Mouse (Mus musculus): ENCODE results near the gene Ifngr2. TPM values are rescaled to one million over a fixed set of nuclear protein-coding genes. Genes with fewer than 3 reads are reported as not detected.

Ifngr2 gene
- polyA plus RNA-seq, 1 experiment from 2014 or later, result 50.2 TPM

Small RNA genes lying within 50 kb of the gene (microRNA-seq; reads per million reads assigned to microRNA genes)
- gene Mir6367, result not detected

Other genes with a start within 250 kb of the Ifngr2 start
- 61.9 and 70.3 TPM in 2 replicates for gene Ifnar2, start 174.3 kb upstream of the Ifngr2 start, polyA plus RNA-seq (2015; fragmentation: Nextera tagmentation; extraction: Ambion mirVana)
- 0.36 TPM in 1 of 2 replicates, not detected in the other for gene Gm21970, start 155.4 kb upstream of the Ifngr2 start, polyA plus RNA-seq (2015; fragmentation: Nextera tagmentation; extraction: Ambion mirVana)
- 45.0 and 49.5 TPM in 2 replicates for gene Il10rb, start 140.9 kb upstream of the Ifngr2 start, polyA plus RNA-seq (2015; fragmentation: Nextera tagmentation; extraction: Ambion mirVana)
- gene Ifnar1, start 61.8 kb upstream of the Ifngr2 start, polyA plus RNA-seq (2015; fragmentation: Nextera tagmentation; extraction: Ambion mirVana), result 61.5 and 68.0 TPM in 2 replicates
- 40.4 and 45.3 TPM in 2 replicates for gene Tmem50b, start 50.7 kb downstream of the Ifngr2 start, polyA plus RNA-seq (2015; fragmentation: Nextera tagmentation; extraction: Ambion mirVana)
- gene Dnajc28, start 72.0 kb downstream of the Ifngr2 start, polyA plus RNA-seq (2015; fragmentation: Nextera tagmentation; extraction: Ambion mirVana), result 2.0 and 3.3 TPM in 2 replicates
- 111 and 118 TPM in 2 replicates for gene Gart, start 99.9 kb downstream of the Ifngr2 start, polyA plus RNA-seq (2015; fragmentation: Nextera tagmentation; extraction: Ambion mirVana)
- gene Son, start 100.4 kb downstream of the Ifngr2 start, polyA plus RNA-seq (2015; fragmentation: Nextera tagmentation; extraction: Ambion mirVana), result 108 and 110 TPM in 2 replicates
- gene Donson, start 141.7 kb downstream of the Ifngr2 start, polyA plus RNA-seq (2015; fragmentation: Nextera tagmentation; extraction: Ambion mirVana), result 25.4 and 26.2 TPM in 2 replicates
- gene Cryzl1, start 181.9 kb downstream of the Ifngr2 start, polyA plus RNA-seq (2015; fragmentation: Nextera tagmentation; extraction: Ambion mirVana), result 71.4 and 74.6 TPM in 2 replicates
- 19.5 and 20.3 TPM in 2 replicates for gene Itsn1, start 182.2 kb downstream of the Ifngr2 start, polyA plus RNA-seq (2015; fragmentation: Nextera tagmentation; extraction: Ambion mirVana)